Comparison of ENCODE assay signal across 8 mouse cellular contexts in the genomic region with DNA sequence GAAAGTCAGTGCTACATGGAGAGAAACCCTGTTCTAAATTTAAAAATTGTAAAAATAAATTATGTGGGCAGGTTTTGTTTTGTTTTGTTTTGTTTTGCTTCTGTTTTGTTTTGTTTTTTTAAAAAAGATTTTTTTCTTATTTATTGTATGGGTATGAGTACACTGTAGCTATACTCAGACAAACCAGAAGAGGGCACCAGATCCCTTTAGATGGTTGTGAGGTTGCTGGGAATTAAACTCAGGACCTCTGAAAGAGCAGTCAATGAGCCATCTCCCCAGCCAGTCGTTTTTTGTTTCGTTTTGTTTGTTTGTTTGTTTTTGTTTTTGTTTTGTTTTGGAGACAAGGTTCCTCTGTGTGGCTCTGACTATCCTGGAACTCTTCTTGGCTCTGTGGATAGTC. TPM values are rescaled to one million over a fixed set of nuclear protein-coding genes. Genes with fewer than 3 reads are reported as not detected.
A peak's percentile ranks its signal among the peaks of the same experiment; 100 is the strongest.
DNase-seq lines count a peak whose midpoint lies in the region; ATAC-seq and TF ChIP-seq lines count a peak whose summit lies in the region.

No protein-coding gene starts in this region.

- no peak for TF ChIP-seq EP300 in liver, embryonic 14.5 days (IDR thresholded peaks at IDR 0.05; ENCODE audit: low read depth)

- H3K4me1 ChIP-seq in forebrain, embryonic 14.5 days (ENCODE audit: control insufficient read depth, insufficient read depth, low read length) = no peaks in the 10 kb centered on the region
- no peaks in the 10 kb centered on the region for H3K4me1 ChIP-seq in forebrain, embryonic 12.5 days
- H3K4me1 ChIP-seq in liver, adult 2 months (ENCODE audit: control insufficient read depth, insufficient read depth, low read length) = no peaks in the 10 kb centered on the region
- no peaks in the 10 kb centered on the region for H3K4me1 ChIP-seq in liver, embryonic 11.5 days (replicated peaks; ENCODE audit: control insufficient read depth, insufficient read depth, low read length)
- H3K4me1 ChIP-seq in liver, embryonic 14.5 days (replicated peaks; ENCODE audit: control insufficient read depth in 2 of 2, insufficient read depth in 2 of 2, low read length in 1 of 2) = no peaks in the 10 kb centered on the region; a peak in 1 of 4 replicates

- H3K36me3 ChIP-seq in forebrain, embryonic 14.5 days (ENCODE audit: control insufficient read depth, insufficient read depth, low read length) = no peaks in the 10 kb centered on the region
- H3K36me3 ChIP-seq in forebrain, embryonic 12.5 days (replicated peaks) = no peaks in the 10 kb centered on the region
- H3K36me3 ChIP-seq in liver, adult 2 months (ENCODE audit: control insufficient read depth, insufficient read depth, low read length) = no peaks in the 10 kb centered on the region
- H3K36me3 ChIP-seq in liver, embryonic 11.5 days (ENCODE audit: control insufficient read depth, insufficient read depth, low read length) = no peaks in the 10 kb centered on the region
- H3K36me3 ChIP-seq in liver, embryonic 14.5 days (replicated peaks; ENCODE audit: control insufficient read depth, insufficient read depth, low read depth) = no peaks in the 10 kb centered on the region

- no peak for TF ChIP-seq CTCF in liver, adult 2 months (IDR thresholded peaks at IDR 0.05; ENCODE audit: low read depth, low read length)
- TF ChIP-seq CTCF in liver, embryonic 14.5 days (IDR thresholded peaks at IDR 0.05; ENCODE audit: low read depth) = peak; percentile 56; the same call in 1 of the 2 replicates

- DNase-seq in forebrain, embryonic 14.5 days (ENCODE audit: low spot score) = peak; percentile 46
- DNase-seq in liver, adult 2 months (ENCODE audit: extremely low read depth, low read depth, low spot score) = peak; percentile 50
- DNase-seq in liver, embryonic 11.5 days (ENCODE audit: low spot score) = no peak
- peak; percentile 48 for DNase-seq in adipocyte (ENCODE audit: low spot score)
- DNase-seq in embryo, embryonic 9.5 days (ENCODE audit: extremely low spot score) = peak; percentile 41
- peak; percentile 17 to 40 (median 17) for DNase-seq in liver, embryonic 14.5 days (ENCODE audit: low read depth in 3 of 3, low spot score in 3 of 3)
- DNase-seq in thymus, postnatal 25 days = peak; percentile 28

- no peak overlapping the region for H3K4me2 ChIP-seq in forebrain, embryonic 14.5 days (ENCODE audit: low read length)
- no peak overlapping the region for H3K4me2 ChIP-seq in forebrain, embryonic 12.5 days
- no peak overlapping the region for H3K4me2 ChIP-seq in liver, embryonic 11.5 days
- no peak overlapping the region for H3K4me2 ChIP-seq in liver, embryonic 14.5 days (ENCODE audit: low read depth)

- no peak overlapping the region for H3K27ac ChIP-seq in forebrain, embryonic 14.5 days (ENCODE audit: low read depth, low read length)
- H3K27ac ChIP-seq in forebrain, embryonic 12.5 days = no peak overlapping the region
- no peak overlapping the region for H3K27ac ChIP-seq in liver, adult 2 months (replicated peaks; ENCODE audit: insufficient read depth, low read depth, low read length)
- no peak overlapping the region for H3K27ac ChIP-seq in liver, embryonic 11.5 days (ENCODE audit: low read depth, low read length)
- no peak overlapping the region for H3K27ac ChIP-seq in liver, embryonic 14.5 days

- H3K4me3 ChIP-seq in forebrain, embryonic 14.5 days (ENCODE audit: low read depth, low read length) = no peak overlapping the region
- H3K4me3 ChIP-seq in forebrain, embryonic 12.5 days (replicated peaks) = no peak overlapping the region
- no peak overlapping the region for H3K4me3 ChIP-seq in liver, adult 2 months (ENCODE audit: insufficient read depth, low read depth, low read length)
- H3K4me3 ChIP-seq in liver, embryonic 11.5 days (ENCODE audit: low read depth, low read length) = no peak overlapping the region
- H3K4me3 ChIP-seq in liver, embryonic 14.5 days (ENCODE audit: insufficient read depth in 1 of 2, low read depth in 2 of 2, low read length in 2 of 2) = no peak overlapping the region

- ATAC-seq in forebrain, embryonic 14.5 days = peak; percentile 66; the same call in 1 of the 2 replicates
- ATAC-seq in forebrain, embryonic 12.5 days (ENCODE audit: low FRiP score) = no peak
- no peak for ATAC-seq in liver, embryonic 11.5 days (replicated peaks; ENCODE audit: low FRiP score)
- no peak for ATAC-seq in liver, embryonic 14.5 days (ENCODE audit: insufficient read depth)

- 0 out of 2 replicates have a peak, but pooled peaks cover 6% of the 10 kb centered on the region for H3K27me3 ChIP-seq in forebrain, embryonic 14.5 days (replicated peaks; ENCODE audit: control insufficient read depth, insufficient read depth, low read length)
- H3K27me3 ChIP-seq in forebrain, embryonic 12.5 days = peaks cover 55% of the 10 kb centered on the region
- H3K27me3 ChIP-seq in liver, adult 2 months (ENCODE audit: control insufficient read depth, insufficient read depth, low read length) = no peaks in the 10 kb centered on the region
- peaks cover 28% of the 10 kb centered on the region for H3K27me3 ChIP-seq in liver, embryonic 11.5 days (replicated peaks; ENCODE audit: control insufficient read depth, insufficient read depth, low read length)
- H3K27me3 ChIP-seq in liver, embryonic 14.5 days (ENCODE audit: control insufficient read depth, insufficient read depth, low read length) = no peaks in the 10 kb centered on the region

- H3K9me3 ChIP-seq in forebrain, embryonic 14.5 days (replicated peaks; ENCODE audit: control insufficient read depth, low read length) = no peaks in the 10 kb centered on the region
- H3K9me3 ChIP-seq in forebrain, embryonic 12.5 days = no peaks in the 10 kb centered on the region
- no peaks in the 10 kb centered on the region for H3K9me3 ChIP-seq in liver, embryonic 11.5 days (ENCODE audit: control insufficient read depth, low read length)
- no peaks in the 10 kb centered on the region for H3K9me3 ChIP-seq in liver, embryonic 14.5 days (ENCODE audit: control insufficient read depth, low read length)

- no peak overlapping the region for H3K9ac ChIP-seq in forebrain, embryonic 14.5 days (ENCODE audit: low read length)
- H3K9ac ChIP-seq in forebrain, embryonic 12.5 days = no peak overlapping the region
- no peak overlapping the region for H3K9ac ChIP-seq in liver, adult 2 months (ENCODE audit: low read depth, low read length)
- H3K9ac ChIP-seq in liver, embryonic 11.5 days (ENCODE audit: low read depth, low read length) = no peak overlapping the region
- H3K9ac ChIP-seq in liver, embryonic 14.5 days (replicated peaks) = no peak overlapping the region

- no peak for TF ChIP-seq POLR2A in liver, adult 2 months (IDR thresholded peaks at IDR 0.05; ENCODE audit: extremely low read depth, insufficient read depth, low read length)

- WGBS in forebrain, embryonic 14.5 days = 17% methylated on average over 2 of the region's 2 CpGs
- 8% methylated on average over 2 of the region's 2 CpGs for WGBS in forebrain, embryonic 12.5 days
- WGBS in liver, adult 2 months = 0% methylated on average over 2 of the region's 2 CpGs
- WGBS in liver, embryonic 11.5 days = 10% methylated on average over 2 of the region's 2 CpGs
- WGBS in liver, embryonic 14.5 days (ENCODE audit: insufficient replicate concordance) = 2% methylated on average over 2 of the region's 2 CpGs

- H3K79me2 ChIP-seq in liver, adult 2 months (ENCODE audit: control insufficient read depth, insufficient read depth, low read length) = no peaks in the 10 kb centered on the region

RNA-seq across cellular contexts. Expression of gene Klhl15, which starts 54.5 kb away (rescaled TPM):
- polyA plus RNA-seq in forebrain, embryonic 14.5 days (2014; fragmentation: Nextera tagmentation; extraction: Ambion mirVana) = 8.9 and 11.5 TPM in 2 replicates
- polyA plus RNA-seq in forebrain, embryonic 12.5 days (2016; fragmentation: Nextera tagmentation; extraction: Ambion mirVana) = 10.6 and 11.9 TPM in 2 replicates
- total RNA-seq in liver, adult 2 months (2014; rRNA removed) = 5.9 and 7.4 TPM in 2 replicates
- polyA plus RNA-seq in liver, adult 2 months (2012; rRNA removed) = 1.8 and 3.9 TPM in 2 replicates
- 7.8 and 9.1 TPM in 2 replicates for polyA plus RNA-seq in liver, embryonic 11.5 days (2014; fragmentation: Nextera tagmentation; extraction: Ambion mirVana)
- 1.6 and 1.9 TPM in 2 replicates for polyA plus RNA-seq in liver, embryonic 14.5 days (2012; rRNA removed)
- polyA plus RNA-seq in liver, embryonic 14.5 days (2014; fragmentation: Nextera tagmentation; extraction: Ambion mirVana) = 3.7 and 3.8 TPM in 2 replicates
